Mouse (Mus musculus): ENCODE results near the gene Bbs9.

GRCm38 (mm10) chr9:22717583-22717982 is 242.1 kb downstream of the Bbs9 start:
- no peak for TF ChIP-seq CTCF (IDR thresholded peaks at IDR 0.05; ENCODE audit: insufficient read depth, low read length)
- no peak for TF ChIP-seq POLR2A (IDR thresholded peaks at IDR 0.05; ENCODE audit: borderline replicate concordance, extremely low read depth, low read depth, low read length)
